In genomic region chr7:25284766-25285165, GRCm38 (mm10) we compare ENCODE assay signal across 9 mouse cellular contexts. TPM values are rescaled to one million over a fixed set of nuclear protein-coding genes. Genes with fewer than 3 reads are reported as not detected.
DNase-seq lines count a peak whose midpoint lies in the region; ATAC-seq and TF ChIP-seq lines count a peak whose summit lies in the region.
"Had no signal": no experiment of that assay in that cellular context is flagged by ENCODE, and none has a peak within 500 bp of the region (broad histone marks: within the 10 kb centered on the region; RNA-seq: fewer than 3 reads in every experiment).

No protein-coding gene starts in this region.

- DNase-seq in kidney, adult 11 months, result peak; percentile 11
- no peak for DNase-seq in kidney, adult 18-20 months
- DNase-seq in brain, embryonic 14.5 days (ENCODE audit: low read depth), result peak; percentile 40
- DNase-seq in frontal cortex, adult 2 months (ENCODE audit: extremely low spot score in 1 of 2, low spot score in 1 of 2), result no peak
- no peak for DNase-seq in gastrocnemius, postnatal 4 days (ENCODE audit: low spot score in 2 of 2)
- DNase-seq in thymus, postnatal 25 days, result no peak

- H3K36me3 ChIP-seq in limb, embryonic 13.5 days, result peaks cover 52% of the 10 kb centered on the region

- no peak overlapping the region for H3K27ac ChIP-seq in embryonic fibroblast, embryonic 13.5 days (ENCODE audit: insufficient read depth, low read length)
- no peak overlapping the region for H3K27ac ChIP-seq in limb, embryonic 13.5 days

- H3K9me3 ChIP-seq in limb, embryonic 13.5 days, result no peaks in the 10 kb centered on the region

- WGBS in limb, embryonic 13.5 days, result 70% methylated on average over 5 of the region's 5 CpGs

- H3K27me3 ChIP-seq in limb, embryonic 13.5 days, result no peaks in the 10 kb centered on the region

- H3K4me2 ChIP-seq in limb, embryonic 13.5 days (replicated peaks), result peak overlapping the region; percentile 82

- ATAC-seq in limb, embryonic 13.5 days (ENCODE audit: low FRiP score, low read depth), result no peak

- peak overlapping the region; percentile 95; the same call in 1 of the 2 replicates for H3K4me3 ChIP-seq in embryonic fibroblast, embryonic 13.5 days (ENCODE audit: insufficient read depth, low read length)
- peak overlapping the region; percentile 85; the same call in 1 of the 2 replicates for H3K4me3 ChIP-seq in limb, embryonic 13.5 days

- H3K4me1 ChIP-seq in embryonic fibroblast, embryonic 13.5 days (ENCODE audit: control insufficient read depth, insufficient read depth, low read length), result peaks cover 16% of the 10 kb centered on the region; the same call in 1 of the 2 replicates
- H3K4me1 ChIP-seq in limb, embryonic 13.5 days, result peaks cover 41% of the 10 kb centered on the region

- no peak for TF ChIP-seq POLR2A in brain, embryonic 14.5 days (IDR thresholded peaks at IDR 0.05; ENCODE audit: borderline replicate concordance, extremely low read depth, insufficient read depth, insufficient read length, poor library complexity, severe bottlenecking)
- TF ChIP-seq POLR2A in embryonic fibroblast, embryonic 13.5 days (IDR thresholded peaks at IDR 0.05; ENCODE audit: low read depth, low read length), result no peak

- H3K9ac ChIP-seq in limb, embryonic 13.5 days, result peak overlapping the region; percentile 89

- TF ChIP-seq CTCF in brain, embryonic 14.5 days (IDR thresholded peaks at IDR 0.05; ENCODE audit: borderline replicate concordance, extremely low read depth, insufficient read depth, insufficient read length), result no peak
- no peak for TF ChIP-seq CTCF in embryonic fibroblast, embryonic 13.5 days (IDR thresholded peaks at IDR 0.05; ENCODE audit: borderline replicate concordance, insufficient read depth, low read length)

RNA-seq across cellular contexts. Expression of gene Pafah1b3, which starts 13.0 kb away (rescaled TPM):
- polyA plus RNA-seq in brain, embryonic 14.5 days (2012; rRNA removed), result 640 and 871 TPM in 2 replicates
- 46.2 and 48.8 TPM in 2 replicates for polyA plus RNA-seq in embryonic fibroblast, embryonic 13.5 days (2011; ENCODE audit: insufficient read length, low read depth, missing spikeins)
- 281 and 307 TPM in 2 replicates for polyA plus RNA-seq in limb, embryonic 13.5 days (2015; fragmentation: Nextera tagmentation; extraction: Ambion mirVana)
- 33.5 and 43.0 TPM in 2 replicates for polyA plus RNA-seq in frontal cortex, adult 2 months (2012; rRNA removed)
- 10 to 100 TPM; 27.1 to 33.1 TPM for total RNA-seq in gastrocnemius, postnatal 4 days (2021)

RNA-seq across cellular contexts. Expression of gene Prr19, which starts 16.4 kb away (rescaled TPM):
- polyA plus RNA-seq in brain, embryonic 14.5 days (2012; rRNA removed), result 2.8 and 2.9 TPM in 2 replicates
- not detected in 2 replicates for polyA plus RNA-seq in embryonic fibroblast, embryonic 13.5 days (2011; ENCODE audit: insufficient read length, low read depth, missing spikeins)
- polyA plus RNA-seq in limb, embryonic 13.5 days (2015; fragmentation: Nextera tagmentation; extraction: Ambion mirVana), result 0.91 and 1.1 TPM in 2 replicates
- 0.17 and 0.28 TPM in 2 replicates for polyA plus RNA-seq in frontal cortex, adult 2 months (2012; rRNA removed)
- total RNA-seq in gastrocnemius, postnatal 4 days (2021), result not detected
- polyA plus RNA-seq: spleen, adult 2 months had no signal

RNA-seq across cellular contexts. Expression of gene Cic, which starts 17.3 kb away (rescaled TPM):
- polyA plus RNA-seq in brain, embryonic 14.5 days (2012; rRNA removed), result 107 and 149 TPM in 2 replicates
- 138 and 152 TPM in 2 replicates for polyA plus RNA-seq in embryonic fibroblast, embryonic 13.5 days (2011; ENCODE audit: insufficient read length, low read depth, missing spikeins)
- polyA plus RNA-seq in limb, embryonic 13.5 days (2015; fragmentation: Nextera tagmentation; extraction: Ambion mirVana), result 40.9 and 43.6 TPM in 2 replicates
- polyA plus RNA-seq in frontal cortex, adult 2 months (2012; rRNA removed), result 92.4 and 104 TPM in 2 replicates
- total RNA-seq in gastrocnemius, postnatal 4 days (2021), result 100 to 1,000 TPM; 107 to 113 TPM

RNA-seq across cellular contexts. Expression of gene Tmem145, which starts 21.1 kb away (rescaled TPM):
- polyA plus RNA-seq in brain, embryonic 14.5 days (2012; rRNA removed), result 163 and 167 TPM in 2 replicates
- polyA plus RNA-seq in embryonic fibroblast, embryonic 13.5 days (2011; ENCODE audit: insufficient read length, low read depth, missing spikeins), result not detected in 2 replicates
- polyA plus RNA-seq in limb, embryonic 13.5 days (2015; fragmentation: Nextera tagmentation; extraction: Ambion mirVana), result 1.5 and 1.9 TPM in 2 replicates
- polyA plus RNA-seq in frontal cortex, adult 2 months (2012; rRNA removed), result 74.6 and 90.4 TPM in 2 replicates
- total RNA-seq in gastrocnemius, postnatal 4 days (2021), result under 1 TPM; 0.23 to 0.29 TPM
- polyA plus RNA-seq: spleen, adult 2 months had no signal

RNA-seq across cellular contexts. Expression of gene Megf8, which starts 32.2 kb away (rescaled TPM):
- polyA plus RNA-seq in brain, embryonic 14.5 days (2012; rRNA removed), result 53.0 and 60.7 TPM in 2 replicates
- polyA plus RNA-seq in embryonic fibroblast, embryonic 13.5 days (2011; ENCODE audit: insufficient read length, low read depth, missing spikeins), result 32.9 and 38.3 TPM in 2 replicates
- 18.1 and 19.5 TPM in 2 replicates for polyA plus RNA-seq in limb, embryonic 13.5 days (2015; fragmentation: Nextera tagmentation; extraction: Ambion mirVana)
- 65.2 and 67.0 TPM in 2 replicates for polyA plus RNA-seq in frontal cortex, adult 2 months (2012; rRNA removed)
- total RNA-seq in gastrocnemius, postnatal 4 days (2021), result 10 to 100 TPM; 34.9 to 40.4 TPM

Comparison
In these comparisons a context has a peak if more than half of its experiments do, and no peak if none do; other contexts are left out.
1. DNase-seq: peak in kidney, adult 11 months (single experiment) and brain, embryonic 14.5 days (single experiment); none in kidney, adult 18-20 months (single experiment), frontal cortex, adult 2 months (0 of 2), gastrocnemius, postnatal 4 days (0 of 2) and thymus, postnatal 25 days (single experiment).